Mouse (Mus musculus) limb, embryonic 11.5 days (tissue): ENCODE results near the gene Zfp148. TPM values are rescaled to one million over a fixed set of nuclear protein-coding genes. Genes with fewer than 3 reads are reported as not detected.
A peak's percentile ranks its signal among the peaks of the same experiment; 100 is the strongest.

ENCODE experiments used
- ATAC-seq: fragments of 200-750 bp; cut with Nextera tagmentation; 2 replicates; pipeline ENCODE4 v1.8.0; 2017; ENCODE audit warnings: low read depth; ENCODE audit not compliant: insufficient number of reproducible peaks, low FRiP score, low TSS enrichment
- DNase-seq: peaks from one replicate; pipeline ENCODE4 v3.0.0-alpha.2; 2015; ENCODE audit warnings: low spot score
- H3K27ac ChIP-seq: fragments of 300-500 bp; sonication (generic); replicated peaks from 2 replicates; pipeline ENCODE4 v1.5.1; 2014; ENCODE audit warnings: low read depth, mild to moderate bottlenecking, low read length
- H3K27me3 ChIP-seq: fragments of 300-500 bp; sonication (generic); 2 replicates; pipeline ENCODE4 v1.6.1; 2014; ENCODE audit warnings: mild to moderate bottlenecking, low read length, mixed read lengths; ENCODE audit not compliant: control insufficient read depth, insufficient read depth
- H3K36me3 ChIP-seq: fragments of 300-500 bp; sonication (generic); 2 replicates; pipeline ENCODE4 v1.6.1; 2014; ENCODE audit warnings: mild to moderate bottlenecking, low read length, moderate library complexity, mixed read lengths; ENCODE audit not compliant: control insufficient read depth, insufficient read depth
- H3K4me1 ChIP-seq: fragments of 300-500 bp; sonication (generic); 2 replicates; pipeline ENCODE4 v1.6.1; 2014; ENCODE audit warnings: low read length, mixed read lengths; ENCODE audit not compliant: control insufficient read depth, insufficient read depth
- H3K4me2 ChIP-seq: fragments of 300-500 bp; sonication (generic); 2 replicates; pipeline ENCODE4 v1.6.1; 2014; ENCODE audit warnings: low read depth, mild to moderate bottlenecking, moderate library complexity; ENCODE audit not compliant: severe bottlenecking
- H3K4me3 ChIP-seq: fragments of 300-500 bp; sonication (generic); 2 replicates; pipeline ENCODE4 v1.5.1; 2014; ENCODE audit warnings: low read depth, low read length
- H3K9ac ChIP-seq: fragments of 300-500 bp; sonication (generic); 2 replicates; pipeline ENCODE4 v1.6.1; 2014; ENCODE audit warnings: mild to moderate bottlenecking, low read length
- H3K9me3 ChIP-seq: fragments of 300-500 bp; sonication (generic); 2 replicates; pipeline ENCODE4 v1.6.1; 2016; ENCODE audit warnings: low read length; ENCODE audit not compliant: control insufficient read depth
- WGBS: fragments of 180-500 bp; shearing (Covaris S2); extraction: QIAGEN DNeasy Blood & Tissue Kit; methylation state at CpG from one replicate; pipeline ENCODE4 v1.1.7; 2014; 5-methylcytosine and 5-hydroxymethylcytosine counted together
- polyA plus RNA-seq: library from polyadenylated mRNA; unstranded; fragments of >200 nt; fragmentation: Nextera tagmentation; extraction: Ambion mirVana; gene quantifications from 2 replicates; pipeline ENCODE4 v1.2.1, GENCODE M21; 2014

Zfp148 gene
- polyA plus RNA-seq, 1 experiment from 2014 or later = 47.4 TPM

DNA sequence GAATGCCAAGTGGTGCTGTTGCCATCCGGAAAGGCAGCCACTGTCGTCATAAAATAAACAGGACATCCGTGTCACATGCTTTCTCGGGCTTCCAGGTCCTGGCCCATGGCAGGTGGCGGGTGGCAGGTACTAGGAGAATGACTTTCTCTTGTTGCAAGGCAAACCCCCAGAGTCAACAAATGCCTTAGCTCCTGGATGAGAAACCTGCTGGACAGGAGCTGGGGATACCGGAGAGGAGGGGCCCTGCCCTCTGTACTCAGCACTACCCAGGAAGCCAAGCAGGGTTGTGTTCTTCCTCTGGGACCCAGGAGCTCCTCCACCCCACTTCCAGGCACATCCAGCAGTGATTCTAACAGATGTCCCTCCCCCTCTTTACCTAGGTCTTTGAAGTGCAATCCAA is 131.9 kb downstream of the Zfp148 start:
- H3K9ac ChIP-seq = no peak overlapping the region
- no peak overlapping the region for H3K4me3 ChIP-seq
- 84% methylated on average over 6 of the region's 6 CpGs for WGBS
- ATAC-seq (no peak), DNase-seq (no peak)
- no peak overlapping the region for H3K4me2 ChIP-seq
- no peaks in the 10 kb centered on the region for H3K9me3 ChIP-seq
- no peaks in the 10 kb centered on the region for H3K36me3 ChIP-seq
- no peak overlapping the region for H3K27ac ChIP-seq
- H3K27me3 ChIP-seq = no peaks in the 10 kb centered on the region
- H3K4me1 ChIP-seq = peaks cover 5% of the 10 kb centered on the region

DNA sequence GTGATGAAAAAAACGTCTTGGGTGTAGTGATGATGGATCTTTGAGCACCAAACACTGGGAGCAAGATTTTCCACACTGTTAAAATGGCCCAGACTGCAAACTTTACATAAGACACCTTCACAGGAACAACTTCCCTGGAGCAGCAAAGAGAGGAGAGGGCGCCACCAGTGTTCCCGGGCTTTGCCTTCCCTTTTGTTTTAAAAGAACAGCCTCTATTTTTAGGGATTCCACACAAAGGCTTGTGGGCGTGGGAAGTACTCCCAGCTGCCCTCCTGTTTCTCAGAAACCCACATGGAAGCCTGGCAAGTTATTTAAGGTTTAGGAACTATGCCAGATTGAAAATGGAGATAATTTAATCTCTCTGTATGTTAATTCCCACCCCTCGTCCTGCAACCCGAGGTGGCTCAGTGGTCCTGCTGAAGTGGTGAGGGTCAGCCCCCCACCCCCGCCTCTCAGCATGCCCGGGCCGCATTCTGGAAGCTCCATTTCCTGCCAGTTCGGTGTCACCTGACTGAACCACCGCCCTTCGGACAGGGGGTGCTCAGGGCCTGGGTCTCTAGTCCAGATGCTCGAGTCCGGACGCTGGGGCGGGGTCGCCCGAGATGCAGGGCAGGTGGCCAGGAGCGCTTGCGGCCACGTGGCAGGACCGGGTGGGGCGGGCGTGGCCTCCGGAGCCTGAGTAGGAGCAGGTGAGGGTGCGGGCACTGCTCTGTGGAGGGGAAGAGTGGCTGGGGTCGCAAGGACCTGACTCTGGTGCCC is 136.3 kb downstream of the Zfp148 start, which contains the start of gene Slc12a8:
Slc12a8 (plus strand) TSS at position 522 of the 759 bp plus-strand sequence.
- H3K27ac ChIP-seq = no peak within 1 kb of the TSS
- 6% methylated on average over 27 of the region's 27 CpGs for WGBS
- no peaks in the 10 kb centered on the region for H3K36me3 ChIP-seq
- H3K4me3 ChIP-seq = peak within 1 kb of the TSS; percentile 18; the same call in 1 of the 2 replicates
- DNase-seq (peak; percentile 62), ATAC-seq (0 out of 2 replicates have a peak, but pooled peaks have one; percentile 54)
- H3K9ac ChIP-seq = peak within 1 kb of the TSS; percentile 43
- H3K27me3 ChIP-seq = no peaks in the 10 kb centered on the region
- peaks cover 5% of the 10 kb centered on the region for H3K4me1 ChIP-seq
- peak within 1 kb of the TSS; percentile 52 for H3K4me2 ChIP-seq
- no peaks in the 10 kb centered on the region for H3K9me3 ChIP-seq

DNA sequence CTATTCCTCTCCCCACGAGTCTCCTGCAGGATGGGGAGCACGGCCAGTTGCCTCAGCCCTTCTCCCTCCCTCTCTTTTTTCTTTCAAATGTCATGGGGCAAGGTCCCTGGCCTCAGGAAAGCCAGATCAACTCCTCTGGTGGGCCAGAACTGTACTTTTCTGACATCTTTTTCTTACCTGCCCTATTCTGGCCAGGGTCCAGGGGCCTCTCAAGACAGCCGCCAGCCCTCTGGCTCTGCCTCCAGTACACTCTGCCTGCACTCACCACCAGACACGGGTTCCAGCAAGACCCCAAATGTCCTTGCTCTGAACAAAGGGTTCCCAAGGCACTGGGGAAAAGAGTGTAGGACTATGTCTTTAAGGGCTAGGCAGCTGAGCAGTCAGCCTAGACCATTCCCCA is 137.0 kb downstream of the Zfp148 start:
- H3K27ac ChIP-seq = no peak overlapping the region
- no peaks in the 10 kb centered on the region for H3K36me3 ChIP-seq
- no peaks in the 10 kb centered on the region for H3K9me3 ChIP-seq
- H3K27me3 ChIP-seq = no peaks in the 10 kb centered on the region
- H3K4me3 ChIP-seq = no peak overlapping the region
- DNase-seq = no peak
- ATAC-seq = no peak
- H3K9ac ChIP-seq = no peak overlapping the region; the same call in 1 of the 2 replicates
- WGBS = 28% methylated on average over 4 of the region's 4 CpGs
- H3K4me1 ChIP-seq = peaks cover 5% of the 10 kb centered on the region
- peak overlapping the region; percentile 52 for H3K4me2 ChIP-seq

DNA sequence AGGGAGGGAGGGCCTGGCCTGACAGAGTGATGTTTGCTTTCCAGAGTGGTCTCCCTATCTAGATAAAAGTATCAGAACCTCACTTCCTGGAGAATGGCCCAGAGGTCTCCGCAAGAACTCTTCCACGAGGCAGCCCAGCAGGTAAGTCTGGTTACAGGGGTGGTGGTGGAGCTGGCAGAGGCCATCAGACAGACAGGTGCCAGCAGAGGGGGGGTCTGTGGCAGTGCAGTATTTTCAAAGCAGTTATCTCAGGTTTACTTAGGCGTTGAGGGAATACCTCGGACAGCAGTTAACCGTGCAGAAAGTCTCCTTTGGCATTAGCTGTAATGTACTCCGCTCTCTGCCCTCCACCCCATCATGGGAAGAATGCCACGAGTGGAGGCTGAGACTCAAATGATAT is 137.6 kb downstream of the Zfp148 start:
- H3K9me3 ChIP-seq = no peaks in the 10 kb centered on the region
- DNase-seq = no peak
- ATAC-seq = no peak
- H3K27me3 ChIP-seq = no peaks in the 10 kb centered on the region
- no peak overlapping the region for H3K4me3 ChIP-seq
- H3K4me1 ChIP-seq = peaks cover 5% of the 10 kb centered on the region
- H3K9ac ChIP-seq = no peak overlapping the region
- H3K27ac ChIP-seq = no peak overlapping the region
- H3K4me2 ChIP-seq = no peak overlapping the region
- 68% methylated on average over 7 of the region's 7 CpGs for whole genome bisulfite sequencing
- H3K36me3 ChIP-seq = no peaks in the 10 kb centered on the region

DNA sequence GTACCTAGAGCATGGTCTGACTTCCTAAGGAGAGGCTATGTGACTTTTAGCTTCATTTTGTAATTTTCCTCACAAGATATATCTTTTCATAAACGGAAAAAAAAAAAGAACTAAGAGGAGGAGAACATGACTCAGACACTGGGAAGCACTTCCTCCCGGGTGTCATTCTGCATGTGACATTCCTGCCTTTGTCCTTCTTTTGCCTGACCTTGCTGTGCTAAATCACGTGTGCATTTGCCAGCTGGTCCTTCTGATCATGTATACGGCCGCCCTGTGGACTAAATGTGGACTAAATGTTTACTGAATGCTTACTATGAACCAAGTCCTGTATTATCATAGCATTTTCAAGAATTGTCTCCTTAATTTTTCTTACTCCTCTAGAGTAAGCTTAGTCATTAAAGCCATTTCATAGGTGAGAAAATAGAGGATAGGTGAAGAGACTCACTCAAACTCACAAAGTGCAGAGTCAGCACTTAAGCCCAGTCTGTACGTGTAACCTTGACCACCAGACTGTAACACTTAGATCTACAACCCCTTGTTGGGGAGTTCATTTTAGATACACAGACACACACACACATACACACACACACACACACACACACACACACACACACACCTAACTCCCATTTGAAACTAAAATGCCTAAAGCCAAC is 139.4 kb downstream of the Zfp148 start:
- H3K4me3 ChIP-seq = no peak overlapping the region
- peaks cover 5% of the 10 kb centered on the region for H3K4me1 ChIP-seq
- no peak overlapping the region for H3K27ac ChIP-seq
- no peak overlapping the region for H3K4me2 ChIP-seq
- H3K27me3 ChIP-seq = no peaks in the 10 kb centered on the region
- H3K36me3 ChIP-seq = no peaks in the 10 kb centered on the region
- H3K9me3 ChIP-seq = no peaks in the 10 kb centered on the region
- no peak overlapping the region for H3K9ac ChIP-seq
- DNase-seq = no peak
- ATAC-seq = no peak
- WGBS = 85% methylated on average over 6 of the region's 6 CpGs

DNA sequence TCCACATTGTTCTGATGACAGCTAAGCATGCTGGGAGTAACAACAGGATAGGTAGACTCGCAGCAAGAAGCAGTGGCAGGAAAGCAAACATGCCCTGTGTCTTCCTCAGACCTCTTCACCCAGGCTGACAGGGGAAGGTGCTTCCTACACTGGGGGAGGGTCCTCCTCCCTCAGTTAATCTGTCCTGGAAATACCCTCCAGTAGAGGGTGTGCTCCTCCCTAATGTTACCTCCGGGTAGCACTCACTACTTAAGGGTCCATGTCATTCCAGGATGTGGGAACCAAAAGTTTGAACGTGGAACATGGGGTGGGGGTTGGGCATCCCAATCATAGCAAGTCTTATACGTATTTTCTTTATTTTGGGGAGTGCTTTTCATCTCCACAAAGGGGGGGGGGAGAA is 141.9 kb downstream of the Zfp148 start:
- DNase-seq (no peak), ATAC-seq (no peak)
- WGBS = 62% methylated on average over 4 of the region's 4 CpGs
- Histone ChIP-seq H3K36me3 (no peaks in the 10 kb centered on the region), H3K4me3 (no peak overlapping the region), H3K4me2 (no peak overlapping the region), H3K4me1 (no peaks in the 10 kb centered on the region; the same call in 1 of the 2 replicates), H3K9ac (no peak overlapping the region), H3K27me3 (no peaks in the 10 kb centered on the region), H3K27ac (no peak overlapping the region), H3K9me3 (no peaks in the 10 kb centered on the region)

DNA sequence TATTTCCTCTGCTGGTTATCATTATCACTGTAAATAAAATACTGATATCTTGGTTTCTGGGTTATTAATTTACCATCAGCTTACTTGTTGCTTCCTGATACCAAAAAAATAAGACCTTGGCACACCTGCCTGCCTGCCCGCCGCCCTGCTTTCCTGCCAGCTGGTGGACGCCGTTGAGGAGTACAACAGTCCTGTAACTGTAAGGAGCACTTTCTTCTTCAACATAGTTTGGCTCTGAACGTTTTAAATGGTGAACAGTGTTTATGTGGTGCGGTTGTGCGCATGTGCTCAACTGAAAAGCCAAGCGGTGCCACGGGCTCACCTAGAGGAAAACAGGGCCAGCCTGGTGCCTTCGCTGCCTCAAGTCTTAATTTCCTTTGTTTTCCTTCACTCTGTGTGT is 142.9 kb downstream of the Zfp148 start:
- WGBS = 93% methylated on average over 10 of the region's 10 CpGs
- Histone ChIP-seq H3K4me1 (no peaks in the 10 kb centered on the region), H3K9ac (no peak overlapping the region), H3K36me3 (no peaks in the 10 kb centered on the region), H3K27ac (no peak overlapping the region), H3K4me3 (no peak overlapping the region), H3K27me3 (no peaks in the 10 kb centered on the region), H3K9me3 (no peaks in the 10 kb centered on the region; the same call in 1 of the 2 replicates), H3K4me2 (no peak overlapping the region)
- ATAC-seq (no peak), DNase-seq (no peak)

DNA sequence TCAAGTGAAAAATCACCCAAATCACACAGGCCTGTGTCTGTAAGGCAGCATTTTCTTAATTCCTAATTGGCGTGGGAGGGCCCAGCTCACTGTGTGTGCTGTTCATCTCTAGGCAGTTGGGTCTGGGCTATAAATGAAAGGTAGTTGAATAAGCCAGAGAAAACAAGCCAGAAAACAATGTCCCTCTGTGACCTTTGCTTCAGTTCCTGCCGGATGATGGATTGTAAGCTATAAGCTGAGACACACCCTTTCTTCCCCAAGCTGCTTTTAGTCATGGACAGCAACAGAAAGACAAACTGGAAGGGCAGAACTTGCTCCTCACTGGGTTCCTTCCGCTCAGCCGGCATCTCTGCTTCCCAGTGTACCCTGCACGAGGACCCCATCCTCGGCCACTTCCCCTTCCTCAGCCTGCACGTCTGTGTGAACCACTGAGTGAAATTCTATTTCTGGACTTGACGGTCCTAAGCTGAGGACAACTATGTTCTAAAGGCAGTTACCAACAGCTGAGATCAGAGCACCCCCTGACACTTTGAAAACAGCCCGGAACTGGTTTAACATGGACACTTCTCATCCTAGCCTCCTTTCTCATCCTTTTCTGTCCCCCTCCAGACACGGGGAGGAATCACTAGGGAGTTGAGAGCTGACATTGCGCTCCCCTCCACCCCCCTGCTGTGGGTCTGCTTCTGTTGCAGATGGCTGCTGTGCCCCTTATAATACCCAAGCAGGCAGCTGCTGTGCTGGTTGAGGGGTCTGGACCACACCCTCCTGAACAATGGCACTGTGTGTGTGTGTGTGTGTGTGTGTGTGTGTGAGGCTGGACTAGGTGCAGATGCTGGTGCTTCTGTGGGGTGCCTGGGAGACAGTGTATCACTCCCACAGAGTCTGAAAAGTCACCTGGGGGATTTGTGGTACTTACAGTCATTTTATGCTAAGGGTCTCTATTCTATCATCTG is 149.1 kb downstream of the Zfp148 start:
- ATAC-seq (no peak), DNase-seq (no peak)
- Histone ChIP-seq H3K27ac (no peak overlapping the region), H3K4me2 (no peak overlapping the region), H3K27me3 (no peaks in the 10 kb centered on the region), H3K4me3 (no peak overlapping the region), H3K9me3 (no peaks in the 10 kb centered on the region; the same call in 1 of the 2 replicates), H3K36me3 (no peaks in the 10 kb centered on the region), H3K9ac (no peak overlapping the region), H3K4me1 (peaks cover 4% of the 10 kb centered on the region; the same call in 1 of the 2 replicates)
- WGBS = 73% methylated on average over 11 of the region's 11 CpGs
